10 mouse cellular contexts compared by ENCODE assay signal in genomic region chr16:45973959-45974686, GRCm38 (mm10). TPM values are rescaled to one million over a fixed set of nuclear protein-coding genes. Genes with fewer than 3 reads are reported as not detected.
DNase-seq lines count a peak whose midpoint lies in the region; ATAC-seq and TF ChIP-seq lines count a peak whose summit lies in the region.
"Had no signal": no experiment of that assay in that cellular context is flagged by ENCODE, and none has a peak within 500 bp of the region (broad histone marks: within the 10 kb centered on the region; RNA-seq: fewer than 3 reads in every experiment).

No protein-coding gene starts in this region.

- DNase-seq in forebrain, embryonic 11.5 days (ENCODE audit: low spot score), result no peak
- no peak for DNase-seq in forebrain, embryonic 10.5 days (ENCODE audit: extremely low spot score, low spot score)
- no peak for DNase-seq in spleen, adult 2 months (ENCODE audit: low read depth in 1 of 2, low spot score in 2 of 2)
- DNase-seq in spleen, adult 18-20 months, result no peak
- DNase-seq in kidney, adult 9 months, result peak; percentile 45
- peak; percentile 22 to 41 for DNase-seq in thymus, postnatal 36 days
- no peak for DNase-seq in heart, postnatal 4 days
- DNase-seq: right cerebral cortex, postnatal 25 days had no signal

- peak; percentile 12; the same call in 1 of the 2 replicates for TF ChIP-seq CTCF in spleen, adult 2 months (IDR thresholded peaks at IDR 0.05; ENCODE audit: extremely low read depth, insufficient read depth, insufficient read length, insufficient replicate concordance)

- H3K4me1 ChIP-seq in forebrain, embryonic 11.5 days (replicated peaks; ENCODE audit: control insufficient read depth, insufficient read depth, low read length), result no peaks in the 10 kb centered on the region
- peaks cover 6% of the 10 kb centered on the region; the same call in 1 of the 2 replicates for H3K4me1 ChIP-seq in forebrain, embryonic 10.5 days
- no peaks in the 10 kb centered on the region for H3K4me1 ChIP-seq in spleen, adult 2 months (ENCODE audit: control insufficient read depth, insufficient read depth, insufficient read length)
- H3K4me1 ChIP-seq: embryonic facial prominence, embryonic 15.5 days had no signal

- H3K9me3 ChIP-seq in forebrain, embryonic 11.5 days (ENCODE audit: control insufficient read depth, low read length), result no peaks in the 10 kb centered on the region
- H3K9me3 ChIP-seq in forebrain, embryonic 10.5 days, result no peaks in the 10 kb centered on the region
- H3K9me3 ChIP-seq: embryonic facial prominence, embryonic 15.5 days had no signal

- WGBS in forebrain, embryonic 11.5 days, result 66% methylated on average over 9 of the region's 9 CpGs
- WGBS in forebrain, embryonic 10.5 days, result 60% methylated on average over 9 of the region's 9 CpGs
- 76% methylated on average over 9 of the region's 9 CpGs for WGBS in spleen, adult 2 months

- no peak overlapping the region for H3K9ac ChIP-seq in forebrain, embryonic 11.5 days (ENCODE audit: low read length)
- H3K9ac ChIP-seq: embryonic facial prominence, embryonic 15.5 days had no signal

- no peak overlapping the region for H3K4me3 ChIP-seq in forebrain, embryonic 11.5 days (ENCODE audit: low read depth, low read length)
- no peak overlapping the region for H3K4me3 ChIP-seq in forebrain, embryonic 10.5 days
- no peak overlapping the region for H3K4me3 ChIP-seq in spleen, adult 2 months (ENCODE audit: extremely low read depth, insufficient read depth, insufficient read length)
- H3K4me3 ChIP-seq: embryonic facial prominence, embryonic 15.5 days had no signal

- H3K27ac ChIP-seq in forebrain, embryonic 11.5 days (ENCODE audit: low read depth, low read length), result no peak overlapping the region
- H3K27ac ChIP-seq in forebrain, embryonic 10.5 days, result no peak overlapping the region
- no peak overlapping the region for H3K27ac ChIP-seq in spleen, adult 2 months (ENCODE audit: insufficient read depth, low read length)
- H3K27ac ChIP-seq: embryonic facial prominence, embryonic 15.5 days had no signal

- 0 out of 2 replicates have a peak, but pooled peaks have one; percentile 36 for ATAC-seq in forebrain, embryonic 11.5 days (replicated peaks; ENCODE audit: low FRiP score)
- no peak for ATAC-seq in megakaryocyte, adult 5-6 weeks (ENCODE audit: poor library complexity, severe bottlenecking)

- H3K27me3 ChIP-seq in forebrain, embryonic 11.5 days (ENCODE audit: control insufficient read depth, insufficient read depth, low read length), result no peaks in the 10 kb centered on the region
- no peaks in the 10 kb centered on the region for H3K27me3 ChIP-seq in forebrain, embryonic 10.5 days (ENCODE audit: poor library complexity, severe bottlenecking)
- no peaks in the 10 kb centered on the region for H3K27me3 ChIP-seq in spleen, adult 2 months (ENCODE audit: control insufficient read depth, insufficient read depth, low read length)
- H3K27me3 ChIP-seq: embryonic facial prominence, embryonic 15.5 days had no signal

- no peaks in the 10 kb centered on the region for H3K36me3 ChIP-seq in forebrain, embryonic 11.5 days (ENCODE audit: control insufficient read depth, insufficient read depth, low read length)
- H3K36me3 ChIP-seq in forebrain, embryonic 10.5 days (replicated peaks), result no peaks in the 10 kb centered on the region
- peaks cover 1% of the 10 kb centered on the region for H3K36me3 ChIP-seq in spleen, adult 2 months (ENCODE audit: control insufficient read depth, insufficient read depth, low read length)
- H3K36me3 ChIP-seq: embryonic facial prominence, embryonic 15.5 days had no signal

- TF ChIP-seq POLR2A in spleen, adult 2 months (IDR thresholded peaks at IDR 0.05; ENCODE audit: low read depth, low read length), result no peak

- H3K4me2 ChIP-seq in forebrain, embryonic 11.5 days (ENCODE audit: low read depth, low read length, severe bottlenecking), result no peak overlapping the region
- H3K4me2 ChIP-seq: embryonic facial prominence, embryonic 15.5 days had no signal

RNA-seq across cellular contexts. Expression of gene Phldb2, which starts 20.7 kb away (rescaled TPM):
- polyA plus RNA-seq in forebrain, embryonic 11.5 days (2014; fragmentation: Nextera tagmentation; extraction: Ambion mirVana), result 29.0 and 31.5 TPM in 2 replicates
- 28.0 and 28.3 TPM in 2 replicates for polyA plus RNA-seq in forebrain, embryonic 10.5 days (2016; fragmentation: Nextera tagmentation; extraction: Ambion mirVana)
- polyA plus RNA-seq in spleen, adult 2 months (2012; rRNA removed), result 4.7 and 5.0 TPM in 2 replicates
- total RNA-seq in megakaryocyte, adult 5-6 weeks (2015), result 0.04 and 0.27 TPM in 2 replicates
- total RNA-seq in megakaryocyte, adult 5-6 weeks (2017), result 0.59 and 1.5 TPM in 2 replicates
- 10 to 100 TPM; 87.3 to 88.9 TPM for total RNA-seq in heart, postnatal 4 days (2021)

RNA-seq across cellular contexts. Expression of gene Plcxd2, which starts 35.9 kb away (rescaled TPM):
- 6.2 and 8.1 TPM in 2 replicates for polyA plus RNA-seq in forebrain, embryonic 11.5 days (2014; fragmentation: Nextera tagmentation; extraction: Ambion mirVana)
- 3.4 and 4.4 TPM in 2 replicates for polyA plus RNA-seq in forebrain, embryonic 10.5 days (2016; fragmentation: Nextera tagmentation; extraction: Ambion mirVana)
- 1.7 and 1.9 TPM in 2 replicates for polyA plus RNA-seq in spleen, adult 2 months (2012; rRNA removed)
- total RNA-seq in megakaryocyte, adult 5-6 weeks (2015), result 1.7 and 1.9 TPM in 2 replicates
- total RNA-seq in megakaryocyte, adult 5-6 weeks (2017), result 1.5 and 2.2 TPM in 2 replicates
- under 1 TPM; 0.45 to 0.50 TPM for total RNA-seq in heart, postnatal 4 days (2021)

Comparison
In these comparisons a context has a peak if more than half of its experiments do, and no peak if none do; other contexts are left out.
1. DNase-seq: peak in kidney, adult 9 months (single experiment) and thymus, postnatal 36 days (2 of 2); none in forebrain, embryonic 11.5 days (single experiment), forebrain, embryonic 10.5 days (single experiment), spleen, adult 2 months (0 of 2), spleen, adult 18-20 months (0 of 2) and heart, postnatal 4 days (single experiment).